Mouse (Mus musculus) MEL (cell line): ENCODE data around the gene Ints4.

Experiments used
- CHD2 ChIP-seq: IDR thresholded peaks from 2 replicates; pipeline ENCODE4 v1.6.1; 2011; ENCODE audit warnings: low read length, improper control_type of control experiment
- CTCF ChIP-seq, 3 experiments: IDR thresholded peaks in 2 of 3; conservative IDR thresholded peaks in 1 of 3; 2 replicates each; pipeline ENCODE4 v1.5.1; 2011 to 2012; ENCODE audit warnings: low read length in 3 of 3, low read depth in 2 of 3, mild to moderate bottlenecking in 2 of 3, improper control_type of control experiment in 1 of 3, inconsistent platforms in 1 of 3, mixed read lengths in 1 of 3, moderate library complexity in 1 of 3; ENCODE audit not compliant: control insufficient read depth in 1 of 3, insufficient read depth in 1 of 3, poor library complexity in 1 of 3, severe bottlenecking in 1 of 3
- EP300 ChIP-seq, 2 experiments: IDR thresholded peaks; 2 replicates each; pipeline ENCODE4 v1.6.1; 2011; ENCODE audit warnings: improper control_type of control experiment in 2 of 2, low read length in 2 of 2, low read depth in 1 of 2, mild to moderate bottlenecking in 1 of 2
- ETS1 ChIP-seq: IDR thresholded peaks from 2 replicates; pipeline ENCODE4 v1.6.1; 2012; ENCODE audit warnings: low read depth, mild to moderate bottlenecking, inconsistent platforms, low read length, improper control_type of control experiment, moderate library complexity
- GATA1 ChIP-seq: IDR thresholded peaks from 2 replicates; pipeline ENCODE4 v1.6.1; 2011; ENCODE audit warnings: low read depth, low read length, improper control_type of control experiment
- JUND ChIP-seq: IDR thresholded peaks from 2 replicates; pipeline ENCODE4 v1.6.1; 2011; ENCODE audit warnings: low read depth, mild to moderate bottlenecking, improper control_type of control experiment, low read length
- POLR2A ChIP-seq, 2 experiments: IDR thresholded peaks; 2 replicates each; pipeline ENCODE4 v1.6.1; 2011 to 2012; ENCODE audit warnings: low read length in 2 of 2, mild to moderate bottlenecking in 2 of 2, control low read depth in 1 of 2, improper control_type of control experiment in 1 of 2, low read depth in 1 of 2, moderate library complexity in 1 of 2; ENCODE audit not compliant: control insufficient read depth in 1 of 2, insufficient read depth in 1 of 2, poor library complexity in 1 of 2
- POLR2AphosphoS2 ChIP-seq: IDR thresholded peaks from 2 replicates; pipeline ENCODE4 v1.6.1; 2011; ENCODE audit warnings: low read length, improper control_type of control experiment
- RCOR1 ChIP-seq: IDR thresholded peaks from 2 replicates; pipeline ENCODE4 v1.6.1; 2012; ENCODE audit warnings: low read depth, mild to moderate bottlenecking, inconsistent platforms, low read length, improper control_type of control experiment
- SMC3 ChIP-seq: IDR thresholded peaks from 2 replicates; pipeline ENCODE4 v1.6.1; 2011; ENCODE audit warnings: low read depth, low read length, improper control_type of control experiment
- TBP ChIP-seq: IDR thresholded peaks from 2 replicates; pipeline ENCODE4 v1.8.0; 2011; ENCODE audit warnings: low read depth, low read length, improper control_type of control experiment
- UBTF ChIP-seq: IDR thresholded peaks from 2 replicates; pipeline ENCODE4 v1.6.1; 2012; ENCODE audit warnings: low read depth, mild to moderate bottlenecking, inconsistent platforms, low read length, improper control_type of control experiment, moderate library complexity, borderline replicate concordance; ENCODE audit not compliant: insufficient read depth
- USF1 ChIP-seq: IDR thresholded peaks from 2 replicates; pipeline ENCODE4 v1.6.1; 2014; ENCODE audit warnings: low read depth, mild to moderate bottlenecking, inconsistent platforms, low read length, improper control_type of control experiment, moderate library complexity
- ZKSCAN1 ChIP-seq: IDR thresholded peaks from 2 replicates; pipeline ENCODE4 v1.6.1; 2012; ENCODE audit warnings: low read depth, mild to moderate bottlenecking, inconsistent platforms, low read length, improper control_type of control experiment, moderate library complexity

DNA sequence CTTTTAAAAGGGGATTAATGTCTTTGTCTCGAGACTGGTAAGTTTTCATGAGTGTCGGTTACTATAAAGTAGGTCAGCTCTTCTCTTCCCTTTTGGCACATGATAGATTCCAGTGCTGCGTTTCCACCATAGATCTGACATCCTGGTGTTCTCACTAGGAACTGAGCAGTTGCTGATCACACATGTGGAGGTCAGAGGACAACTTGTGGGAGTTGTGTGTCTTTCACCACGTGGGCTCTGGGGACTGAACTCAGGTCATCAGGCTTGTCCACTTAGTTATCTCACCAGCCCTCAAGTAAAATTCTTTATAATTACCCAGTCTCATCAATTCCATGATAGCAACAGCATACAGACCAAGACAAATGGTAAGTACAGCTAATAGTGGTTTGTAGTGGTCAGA lies 88.6 kb downstream of the Ints4 start:
- TF ChIP-seq JUND (no peak), POLR2A (IDR thresholded peaks at IDR 0.05; ENCODE audit: control insufficient read depth in 1 of 2, insufficient read depth in 1 of 2, low read depth in 1 of 2, low read length in 2 of 2, poor library complexity in 1 of 2) (no peak), GATA1 (no peak), CTCF (IDR thresholded peaks at IDR 0.05 in 2 of 3, conservative IDR thresholded peaks at IDR 0.05 in 1 of 3; ENCODE audit: control insufficient read depth in 1 of 3, insufficient read depth in 1 of 3, low read depth in 2 of 3, low read length in 3 of 3, poor library complexity in 1 of 3, severe bottlenecking in 1 of 3) (no peak), CHD2 (no peak), RCOR1 (no peak), EP300 (IDR thresholded peaks at IDR 0.05; ENCODE audit: low read depth in 1 of 2, low read length in 2 of 2) (no peak), USF1 (no peak), TBP (no peak), POLR2AphosphoS2 (no peak), ZKSCAN1 (no peak), UBTF (no peak), ETS1 (no peak), SMC3 (no peak)
